Mouse (Mus musculus) forebrain, embryonic 11.5 days (tissue): ENCODE data around the gene Helt. TPM values are rescaled to one million over a fixed set of nuclear protein-coding genes. Genes with fewer than 3 reads are reported as not detected.

Source experiments
- ATAC-seq: fragments of 200-750 bp; cut with Nextera tagmentation; replicated peaks from 2 replicates; pipeline ENCODE4 v1.8.0; 2017; ENCODE audit warnings: moderate TSS enrichment; ENCODE audit not compliant: low FRiP score
- DNase-seq: peaks from one replicate; pipeline ENCODE4 v3.0.0-alpha.2; 2017; ENCODE audit warnings: low spot score
- H3K27ac ChIP-seq: fragments of 300-500 bp; sonication (generic); 2 replicates; pipeline ENCODE4 v1.5.1; 2014; ENCODE audit warnings: low read depth, low read length
- H3K27me3 ChIP-seq: fragments of 300-500 bp; sonication (generic); 2 replicates; pipeline ENCODE4 v1.6.1; 2014; ENCODE audit warnings: mild to moderate bottlenecking, low read length, mixed read lengths; ENCODE audit not compliant: control insufficient read depth, insufficient read depth
- H3K36me3 ChIP-seq: fragments of 300-500 bp; sonication (generic); 2 replicates; pipeline ENCODE4 v1.6.1; 2014; ENCODE audit warnings: mild to moderate bottlenecking, low read length, moderate library complexity, mixed read lengths; ENCODE audit not compliant: control insufficient read depth, insufficient read depth
- H3K4me1 ChIP-seq: fragments of 300-500 bp; sonication (generic); replicated peaks from 2 replicates; pipeline ENCODE4 v1.6.1; 2014; ENCODE audit warnings: low read length, mixed read lengths; ENCODE audit not compliant: control insufficient read depth, insufficient read depth
- H3K4me2 ChIP-seq: fragments of 300-500 bp; sonication (generic); 2 replicates; pipeline ENCODE4 v1.6.1; 2014; ENCODE audit warnings: low read depth, mild to moderate bottlenecking, low read length, moderate library complexity, mixed read lengths; ENCODE audit not compliant: severe bottlenecking
- H3K4me3 ChIP-seq: fragments of 300-500 bp; sonication (generic); 2 replicates; pipeline ENCODE4 v1.5.1; 2014; ENCODE audit warnings: low read depth, low read length
- H3K9ac ChIP-seq: fragments of 300-500 bp; sonication (generic); 2 replicates; pipeline ENCODE4 v1.6.1; 2014; ENCODE audit warnings: low read length
- H3K9me3 ChIP-seq: fragments of 300-500 bp; sonication (generic); 2 replicates; pipeline ENCODE4 v1.6.1; 2016; ENCODE audit warnings: low read length, mixed read lengths; ENCODE audit not compliant: control insufficient read depth
- WGBS: fragments of 180-500 bp; shearing (Covaris S2); extraction: QIAGEN DNeasy Blood & Tissue Kit; methylation state at CpG from one replicate; pipeline ENCODE4 v1.1.7; 2014; 5-methylcytosine and 5-hydroxymethylcytosine counted together
- polyA plus RNA-seq: library from polyadenylated mRNA; unstranded; fragments of >200 nt; fragmentation: Nextera tagmentation; extraction: Ambion mirVana; gene quantifications from 2 replicates; pipeline ENCODE4 v1.2.1, GENCODE M21; 2014

Gene Helt
- polyA plus RNA-seq, result 5.9 and 7.4 TPM in 2 replicates

DNA sequence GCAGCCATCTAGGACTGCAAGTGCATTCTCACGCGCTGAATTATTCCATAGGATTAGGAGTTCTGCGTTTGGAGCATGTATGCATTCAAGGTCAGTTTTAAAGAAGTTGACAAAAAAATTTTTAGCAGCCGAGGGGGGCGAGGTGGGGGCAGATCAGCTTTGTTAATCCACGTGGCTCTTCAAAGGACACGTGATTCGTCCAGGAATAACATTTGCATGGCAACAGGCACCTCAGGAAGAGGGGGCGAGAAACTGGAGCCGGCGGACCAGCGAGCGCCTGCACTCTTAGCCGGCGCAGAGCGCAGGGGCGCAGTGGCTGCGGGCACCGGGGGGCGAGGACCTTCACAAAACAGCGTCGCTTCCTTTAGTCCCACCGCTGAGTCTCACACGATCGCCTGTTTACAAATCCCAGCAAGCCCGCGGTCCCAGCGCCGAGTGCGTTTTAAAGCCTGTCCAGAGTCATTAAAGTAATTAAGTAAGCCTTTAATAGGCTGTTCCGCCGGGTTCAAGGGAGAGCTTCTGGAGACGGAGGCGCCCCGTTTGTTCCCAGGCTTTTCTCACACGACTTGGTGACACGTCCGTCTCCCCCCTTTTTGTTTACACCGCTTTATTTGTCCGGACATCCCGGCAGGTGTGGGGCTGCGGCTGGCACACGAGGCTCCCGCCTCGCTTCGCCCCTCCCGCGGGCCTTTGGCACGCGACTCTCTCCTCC lies at the start of gene Helt:
Gene Helt, minus strand, starts transcription at position 491 of the 712 bp plus-strand sequence.
- no peaks in the 10 kb centered on the region for H3K36me3 ChIP-seq
- H3K27ac ChIP-seq, result no peak within 1 kb of the TSS
- peak within 1 kb of the TSS; percentile 20 for H3K4me3 ChIP-seq
- WGBS, result under 1% methylated on average over 50 of the region's 50 CpGs
- DNase-seq (peak; percentile 82), ATAC-seq (peak; percentile 45)
- H3K27me3 ChIP-seq, result peaks cover 79% of the 10 kb centered on the region
- H3K4me2 ChIP-seq, result peak within 1 kb of the TSS; percentile 50
- H3K4me1 ChIP-seq, result peaks cover 28% of the 10 kb centered on the region
- no peak within 1 kb of the TSS for H3K9ac ChIP-seq
- H3K9me3 ChIP-seq, result no peaks in the 10 kb centered on the region

DNA sequence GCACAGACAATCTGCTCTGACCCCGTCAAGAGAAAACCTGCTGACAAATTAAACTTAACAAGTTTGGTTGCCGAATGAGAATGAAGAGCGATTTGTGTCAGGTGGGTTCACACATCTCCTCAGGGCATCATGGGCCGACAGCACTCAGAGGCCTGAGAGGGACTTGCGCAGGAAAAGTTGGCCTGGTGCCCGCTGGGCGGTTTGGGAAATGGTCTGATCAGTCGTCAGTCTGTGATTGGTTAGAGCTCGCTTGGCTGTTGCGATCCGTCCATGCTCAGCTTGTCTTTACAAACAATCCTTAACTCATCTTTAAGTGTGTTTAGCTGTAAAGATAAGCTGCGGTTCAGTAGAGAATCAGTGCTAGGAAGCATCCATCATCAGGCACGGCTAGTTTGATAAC lies 47.8 kb upstream of the Helt start:
- WGBS, result 87% methylated on average over 13 of the region's 13 CpGs

DNA sequence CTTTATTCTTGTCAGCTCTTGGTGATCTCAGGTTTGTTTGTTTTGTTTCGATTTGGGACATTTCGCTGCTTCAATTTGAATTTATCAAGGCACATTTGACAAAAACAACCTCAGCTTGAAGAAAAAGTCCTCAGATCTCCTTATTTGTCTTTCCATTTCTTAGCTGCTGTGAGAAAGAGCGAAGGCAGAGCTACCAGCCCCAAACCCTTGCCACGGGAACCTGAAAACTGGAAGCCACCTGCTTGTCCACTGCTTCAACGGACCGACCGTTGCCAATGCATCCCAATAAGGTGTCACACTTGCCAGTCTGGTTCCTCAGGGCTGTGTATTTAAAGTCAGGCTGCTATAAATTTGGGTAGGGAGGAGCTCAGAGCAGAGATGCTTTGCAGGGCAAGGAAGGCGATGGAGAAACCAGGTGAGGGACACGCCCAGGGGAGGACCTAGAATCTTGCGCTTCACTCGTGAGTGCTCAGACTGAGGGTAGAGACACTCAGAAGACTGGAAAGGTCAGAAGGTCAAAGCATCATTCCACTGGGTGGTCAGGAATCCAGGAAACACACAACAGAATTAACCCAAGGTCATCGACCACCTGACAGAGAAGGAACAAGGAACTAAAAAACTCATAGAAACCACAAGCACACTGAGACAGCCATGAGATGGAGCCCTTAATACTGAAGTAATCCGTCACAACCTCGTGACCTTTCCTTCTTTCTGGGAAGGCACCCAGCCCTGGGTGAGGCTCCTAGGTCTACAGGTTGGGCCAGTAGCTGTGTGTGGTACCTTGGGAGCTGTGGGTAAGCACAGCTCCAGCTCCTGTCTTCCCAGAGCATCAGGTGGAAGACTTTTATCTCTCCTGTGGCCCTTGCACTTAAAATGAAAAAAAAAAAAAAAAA lies 46.2 kb upstream of the Helt start:
- DNase-seq, result no peak
- H3K4me2 ChIP-seq, result no peak overlapping the region
- ATAC-seq, result no peak
- 83% methylated on average over 14 of the region's 14 CpGs for WGBS
- no peak overlapping the region for H3K27ac ChIP-seq
- H3K4me3 ChIP-seq, result no peak overlapping the region
- no peaks in the 10 kb centered on the region for H3K27me3 ChIP-seq
- no peaks in the 10 kb centered on the region for H3K36me3 ChIP-seq
- no peaks in the 10 kb centered on the region for H3K4me1 ChIP-seq
- no peak overlapping the region for H3K9ac ChIP-seq
- no peaks in the 10 kb centered on the region for H3K9me3 ChIP-seq

More for the DNA sequence above, 47.8 kb upstream of the Helt start:
- DNase-seq, result no peak
- no peak overlapping the region for H3K27ac ChIP-seq
- no peaks in the 10 kb centered on the region for H3K9me3 ChIP-seq
- no peaks in the 10 kb centered on the region for H3K27me3 ChIP-seq
- no peaks in the 10 kb centered on the region for H3K36me3 ChIP-seq
- no peak for ATAC-seq
- no peaks in the 10 kb centered on the region for H3K4me1 ChIP-seq
- H3K9ac ChIP-seq, result no peak overlapping the region
- no peak overlapping the region for H3K4me2 ChIP-seq
- no peak overlapping the region for H3K4me3 ChIP-seq

DNA sequence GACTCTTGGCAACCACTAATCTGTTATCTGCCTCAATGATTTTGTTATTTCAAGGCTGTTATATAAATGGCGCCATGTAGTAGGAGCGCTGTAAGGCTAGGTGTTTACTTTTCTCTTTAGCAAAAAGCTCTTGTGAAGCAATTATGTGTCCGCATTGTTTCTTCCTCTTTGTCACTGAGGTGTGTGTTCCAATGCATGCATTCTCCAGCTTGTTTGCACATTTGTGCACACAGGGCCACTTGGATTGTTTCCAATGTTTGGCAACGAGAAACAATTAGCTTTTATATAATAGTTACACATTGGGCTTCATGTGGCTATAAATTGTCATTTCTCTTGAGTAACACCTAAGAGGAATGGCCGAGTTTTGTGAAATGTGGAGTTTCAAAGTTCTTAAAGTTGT lies 44.8 kb upstream of the Helt start:
- Histone ChIP-seq H3K9ac (no peak overlapping the region), H3K27me3 (no peaks in the 10 kb centered on the region), H3K27ac (no peak overlapping the region), H3K4me2 (no peak overlapping the region), H3K4me3 (no peak overlapping the region), H3K9me3 (no peaks in the 10 kb centered on the region), H3K4me1 (no peaks in the 10 kb centered on the region), H3K36me3 (no peaks in the 10 kb centered on the region)
- WGBS, result 85% methylated on average over 5 of the region's 5 CpGs
- DNase-seq (no peak), ATAC-seq (no peak)

DNA sequence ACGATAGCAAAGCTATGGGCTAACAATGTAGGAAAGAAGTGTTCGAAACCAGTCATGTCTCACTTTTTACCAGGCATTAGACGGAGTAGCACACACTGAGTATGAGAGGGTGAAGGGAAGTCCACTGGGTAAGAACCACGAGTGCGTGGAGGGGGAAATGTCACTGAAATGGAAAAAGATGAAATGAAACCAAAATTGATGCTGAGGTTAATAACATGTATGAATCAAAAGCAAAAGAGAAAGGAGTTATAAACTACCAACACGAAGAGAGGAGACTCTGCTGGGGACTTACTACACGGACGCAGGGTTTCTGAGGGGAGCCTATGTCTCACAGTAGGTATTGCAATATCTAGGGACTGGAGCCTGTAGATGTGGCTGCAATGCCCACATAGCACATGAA lies 41.9 kb upstream of the Helt start:
- H3K27ac ChIP-seq, result no peak overlapping the region
- H3K9ac ChIP-seq, result no peak overlapping the region
- H3K4me2 ChIP-seq, result no peak overlapping the region
- no peak for DNase-seq
- H3K4me1 ChIP-seq, result no peaks in the 10 kb centered on the region
- H3K4me3 ChIP-seq, result no peak overlapping the region
- no peak for ATAC-seq
- no peaks in the 10 kb centered on the region for H3K27me3 ChIP-seq
- WGBS, result 92% methylated on average over 8 of the region's 8 CpGs
- no peaks in the 10 kb centered on the region for H3K36me3 ChIP-seq
- H3K9me3 ChIP-seq, result no peaks in the 10 kb centered on the region

DNA sequence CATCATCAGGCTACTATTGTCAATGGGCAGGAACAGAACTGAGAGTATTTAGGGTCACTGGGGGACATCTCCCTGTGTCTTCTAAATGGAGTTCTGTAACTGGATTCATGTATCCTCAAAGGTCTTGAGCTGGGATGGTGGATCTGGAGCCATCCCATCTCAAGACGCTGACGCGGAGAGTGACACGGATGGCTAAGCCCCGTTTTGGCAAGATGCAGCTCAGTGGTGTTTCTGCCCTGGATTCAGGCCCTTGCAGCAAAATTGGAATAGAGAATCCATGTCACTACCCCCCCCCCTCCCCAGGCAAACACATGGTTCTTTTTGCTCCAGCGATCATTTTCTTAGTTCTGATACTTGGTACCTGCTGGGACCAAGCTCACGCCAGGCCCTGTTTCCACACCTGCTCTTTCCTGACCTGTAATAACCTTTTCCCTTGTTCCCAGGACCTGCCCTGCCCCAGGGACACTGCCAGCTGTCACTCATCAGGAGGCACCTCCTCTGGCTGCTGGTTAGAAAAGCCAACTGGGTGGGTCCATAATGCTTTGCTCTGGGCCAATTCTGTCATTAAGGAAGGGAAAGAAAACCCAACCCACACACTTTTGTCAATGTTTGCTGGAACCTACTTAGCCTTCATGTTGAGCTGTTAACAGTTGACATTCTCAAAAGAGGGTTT lies 38.1 kb upstream of the Helt start:
- no peak for ATAC-seq
- Histone ChIP-seq H3K4me1 (no peaks in the 10 kb centered on the region), H3K4me3 (no peak overlapping the region), H3K27me3 (no peaks in the 10 kb centered on the region), H3K9me3 (no peaks in the 10 kb centered on the region), H3K9ac (no peak overlapping the region), H3K36me3 (no peaks in the 10 kb centered on the region), H3K27ac (no peak overlapping the region), H3K4me2 (no peak overlapping the region)
- WGBS, result 87% methylated on average over 7 of the region's 7 CpGs
- DNase-seq, result no peak

DNA sequence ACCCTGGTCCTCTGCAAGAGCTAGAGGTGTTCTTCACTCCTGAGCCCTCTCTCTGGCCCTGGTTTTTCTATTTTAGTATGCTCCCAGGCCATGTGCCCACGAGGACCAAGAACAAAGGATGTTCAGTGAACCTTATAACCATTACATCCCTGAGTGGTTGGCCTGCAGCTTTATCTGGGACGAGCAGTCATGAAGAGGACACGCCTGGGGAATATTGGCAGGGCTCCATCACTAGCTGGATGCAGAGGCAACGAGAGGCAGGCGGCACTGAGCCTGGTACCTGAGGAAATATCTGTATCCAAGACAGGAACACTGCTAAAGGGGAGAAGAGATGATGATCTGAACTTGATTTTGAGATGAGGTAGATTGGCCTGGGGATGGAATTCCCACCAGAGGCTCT lies 37.3 kb upstream of the Helt start:
- WGBS, result 80% methylated on average over 5 of the region's 5 CpGs
- H3K9ac ChIP-seq, result no peak overlapping the region
- no peak overlapping the region for H3K27ac ChIP-seq
- no peaks in the 10 kb centered on the region for H3K4me1 ChIP-seq
- H3K4me3 ChIP-seq, result no peak overlapping the region
- H3K4me2 ChIP-seq, result no peak overlapping the region
- no peak for DNase-seq
- no peaks in the 10 kb centered on the region for H3K9me3 ChIP-seq
- ATAC-seq, result no peak
- no peaks in the 10 kb centered on the region for H3K27me3 ChIP-seq
- H3K36me3 ChIP-seq, result no peaks in the 10 kb centered on the region

DNA sequence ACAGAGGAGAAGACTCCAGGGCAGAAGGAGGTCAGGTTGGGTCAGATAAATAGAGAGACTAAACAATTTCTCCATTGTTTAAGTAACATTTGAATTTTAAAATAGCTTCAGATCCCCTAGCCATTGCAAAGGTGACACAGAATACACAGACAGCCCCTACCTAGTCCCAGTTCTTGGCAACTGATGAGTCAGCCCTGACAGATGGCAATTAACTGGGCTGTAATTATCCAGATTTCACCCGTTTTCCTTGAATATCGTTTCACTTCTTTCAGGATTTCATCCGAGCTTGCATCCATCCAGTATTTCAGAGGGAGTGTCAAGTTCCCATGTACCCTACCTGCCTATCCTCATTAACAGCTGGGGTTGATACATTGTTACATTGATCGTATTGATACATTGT lies 34.9 kb upstream of the Helt start:
- H3K9me3 ChIP-seq, result no peaks in the 10 kb centered on the region
- H3K4me1 ChIP-seq, result no peaks in the 10 kb centered on the region
- no peak overlapping the region for H3K4me3 ChIP-seq
- H3K27me3 ChIP-seq, result no peaks in the 10 kb centered on the region
- no peaks in the 10 kb centered on the region for H3K36me3 ChIP-seq
- no peak for DNase-seq
- H3K27ac ChIP-seq, result no peak overlapping the region
- no peak overlapping the region for H3K4me2 ChIP-seq
- 80% methylated on average over 4 of the region's 4 CpGs for WGBS
- no peak overlapping the region for H3K9ac ChIP-seq
- no peak for ATAC-seq
